Mouse (Mus musculus) limb, embryonic 11.5 days (tissue): Measurements from ENCODE around the gene Epm2a. TPM values are rescaled to one million over a fixed set of nuclear protein-coding genes. Genes with fewer than 3 reads are reported as not detected.
"Not testable (repeated sequence)": the region's sequence is repeated elsewhere in the genome, so short reads cannot be mapped to it uniquely, and the experiment has no call there.

Experiments
- ATAC-seq: fragments of 200-750 bp; cut with Nextera tagmentation; 2 replicates; pipeline ENCODE4 v1.8.0; 2017; ENCODE audit warnings: low read depth; ENCODE audit not compliant: insufficient number of reproducible peaks, low FRiP score, low TSS enrichment
- DNase-seq: peaks from one replicate; pipeline ENCODE4 v3.0.0-alpha.2; 2015; ENCODE audit warnings: low spot score
- H3K27ac ChIP-seq: fragments of 300-500 bp; sonication (generic); replicated peaks from 2 replicates; pipeline ENCODE4 v1.5.1; 2014; ENCODE audit warnings: low read depth, mild to moderate bottlenecking, low read length
- H3K27me3 ChIP-seq: fragments of 300-500 bp; sonication (generic); 2 replicates; pipeline ENCODE4 v1.6.1; 2014; ENCODE audit warnings: mild to moderate bottlenecking, low read length, mixed read lengths; ENCODE audit not compliant: control insufficient read depth, insufficient read depth
- H3K36me3 ChIP-seq: fragments of 300-500 bp; sonication (generic); 2 replicates; pipeline ENCODE4 v1.6.1; 2014; ENCODE audit warnings: mild to moderate bottlenecking, low read length, moderate library complexity, mixed read lengths; ENCODE audit not compliant: control insufficient read depth, insufficient read depth
- H3K4me1 ChIP-seq: fragments of 300-500 bp; sonication (generic); 2 replicates; pipeline ENCODE4 v1.6.1; 2014; ENCODE audit warnings: low read length, mixed read lengths; ENCODE audit not compliant: control insufficient read depth, insufficient read depth
- H3K4me2 ChIP-seq: fragments of 300-500 bp; sonication (generic); 2 replicates; pipeline ENCODE4 v1.6.1; 2014; ENCODE audit warnings: low read depth, mild to moderate bottlenecking, moderate library complexity; ENCODE audit not compliant: severe bottlenecking
- H3K4me3 ChIP-seq: fragments of 300-500 bp; sonication (generic); 2 replicates; pipeline ENCODE4 v1.5.1; 2014; ENCODE audit warnings: low read depth, low read length
- H3K9ac ChIP-seq: fragments of 300-500 bp; sonication (generic); 2 replicates; pipeline ENCODE4 v1.6.1; 2014; ENCODE audit warnings: mild to moderate bottlenecking, low read length
- H3K9me3 ChIP-seq: fragments of 300-500 bp; sonication (generic); 2 replicates; pipeline ENCODE4 v1.6.1; 2016; ENCODE audit warnings: low read length; ENCODE audit not compliant: control insufficient read depth
- WGBS: fragments of 180-500 bp; shearing (Covaris S2); extraction: QIAGEN DNeasy Blood & Tissue Kit; methylation state at CpG from one replicate; pipeline ENCODE4 v1.1.7; 2014; 5-methylcytosine and 5-hydroxymethylcytosine counted together
- polyA plus RNA-seq: library from polyadenylated mRNA; unstranded; fragments of >200 nt; fragmentation: Nextera tagmentation; extraction: Ambion mirVana; gene quantifications from 2 replicates; pipeline ENCODE4 v1.2.1, GENCODE M21; 2014

The Epm2a gene
- polyA plus RNA-seq: 0.37 and 0.87 TPM in 2 replicates

- WGBS: under 1% methylated on average over 77 of the region's 106 CpGs
- H3K9ac ChIP-seq: peak within 1 kb of the TSS; percentile 93
- H3K36me3 ChIP-seq: no peaks in the 10 kb centered on the region
- no peaks in the 10 kb centered on the region for H3K4me1 ChIP-seq
- no peaks in the 10 kb centered on the region for H3K27me3 ChIP-seq
- peak; percentile 98 for ATAC-seq
- H3K4me3 ChIP-seq: peak within 1 kb of the TSS; percentile 49
- peak within 1 kb of the TSS; percentile 94 for H3K27ac ChIP-seq
- H3K9me3 ChIP-seq: no peaks in the 10 kb centered on the region
- peak within 1 kb of the TSS; percentile 65 for H3K4me2 ChIP-seq
- peak; percentile 86 for DNase-seq
Observed at GRCm38 (mm10) chr10:11343205-11344141, at the start of gene Epm2a. Gene Epm2a (plus strand): TSS chr10:11343404.

GRCm38 (mm10) chr10:11298418-11298817 lies 44.8 kb upstream of the Epm2a start:
- H3K36me3 ChIP-seq: no peaks in the 10 kb centered on the region
- ATAC-seq: no peak

GRCm38 (mm10) chr10:11305365-11306053 lies 37.7 kb upstream of the Epm2a start:
- no peaks in the 10 kb centered on the region for H3K27me3 ChIP-seq
- H3K4me3 ChIP-seq: no peak overlapping the region
- no peak overlapping the region for H3K4me2 ChIP-seq
- ATAC-seq (peak; percentile 63; the same call in 1 of the 2 replicates), DNase-seq (no peak)
- H3K9me3 ChIP-seq: no peaks in the 10 kb centered on the region
- H3K36me3 ChIP-seq: no peaks in the 10 kb centered on the region
- no peak overlapping the region for H3K9ac ChIP-seq
- H3K27ac ChIP-seq: no peak overlapping the region
- WGBS: 29% methylated on average over 9 of the region's 9 CpGs
- 0 out of 2 replicates have a peak, but pooled peaks cover 3% of the 10 kb centered on the region for H3K4me1 ChIP-seq

More at GRCm38 (mm10) chr10:11298418-11298817, 44.8 kb upstream of the Epm2a start:
- Histone ChIP-seq H3K27ac (no peak overlapping the region), H3K4me2 (no peak overlapping the region), H3K9me3 (no peaks in the 10 kb centered on the region), H3K27me3 (no peaks in the 10 kb centered on the region), H3K9ac (no peak overlapping the region), H3K4me3 (no peak overlapping the region), H3K4me1 (no peaks in the 10 kb centered on the region)
- no peak for DNase-seq
- 93% methylated on average over 6 of the region's 6 CpGs for WGBS

GRCm38 (mm10) chr10:11306054-11306367 lies 37.2 kb upstream of the Epm2a start:
- ATAC-seq (no peak), DNase-seq (peak; percentile 45)
- H3K4me1 ChIP-seq: 0 out of 2 replicates have a peak, but pooled peaks cover 3% of the 10 kb centered on the region
- no peaks in the 10 kb centered on the region for H3K27me3 ChIP-seq
- H3K36me3 ChIP-seq: no peaks in the 10 kb centered on the region
- H3K9me3 ChIP-seq: no peaks in the 10 kb centered on the region
- H3K27ac ChIP-seq: 0 out of 2 replicates have a peak overlapping the region, but pooled peaks have one; percentile 68
- 13% methylated on average over 2 of the region's 2 CpGs for WGBS
- H3K4me2 ChIP-seq: no peak overlapping the region
- H3K4me3 ChIP-seq: no peak overlapping the region
- H3K9ac ChIP-seq: no peak overlapping the region

- H3K9me3 ChIP-seq: no peaks in the 10 kb centered on the region
- H3K27ac ChIP-seq: no peak overlapping the region
- H3K27me3 ChIP-seq: no peaks in the 10 kb centered on the region
- H3K36me3 ChIP-seq: no peaks in the 10 kb centered on the region
- H3K4me1 ChIP-seq: 0 out of 2 replicates have a peak, but pooled peaks cover 3% of the 10 kb centered on the region
- DNase-seq (no peak), ATAC-seq (no peak)
- WGBS: 92% methylated on average over 1 of the region's 1 CpGs
- no peak overlapping the region for H3K4me2 ChIP-seq
- no peak overlapping the region for H3K9ac ChIP-seq
- H3K4me3 ChIP-seq: no peak overlapping the region
Observed at GRCm38 (mm10) chr10:11309866-11310265, 33.3 kb upstream of the Epm2a start.

- H3K4me1 ChIP-seq: 0 out of 2 replicates have a peak, but pooled peaks cover 3% of the 10 kb centered on the region
- H3K4me2 ChIP-seq: no peak overlapping the region
- H3K27me3 ChIP-seq: no peaks in the 10 kb centered on the region
- no peaks in the 10 kb centered on the region for H3K9me3 ChIP-seq
- H3K9ac ChIP-seq: no peak overlapping the region
- DNase-seq: no peak
- H3K36me3 ChIP-seq: no peaks in the 10 kb centered on the region
- ATAC-seq: no peak
- H3K4me3 ChIP-seq: no peak overlapping the region
- H3K27ac ChIP-seq: no peak overlapping the region
Observed at GRCm38 (mm10) chr10:11310481-11310880, 32.7 kb upstream of the Epm2a start.

- H3K4me2 ChIP-seq, H3K4me3 ChIP-seq, H3K9ac ChIP-seq, H3K36me3 ChIP-seq, H3K9me3 ChIP-seq, H3K4me1 ChIP-seq, H3K27me3 ChIP-seq, DNase-seq, ATAC-seq, H3K27ac ChIP-seq: not testable (repeated sequence)
Observed at GRCm38 (mm10) chr10:11317856-11318454, 25.2 kb upstream of the Epm2a start.

GRCm38 (mm10) chr10:11319446-11319970 lies 23.7 kb upstream of the Epm2a start:
- no peak overlapping the region for H3K4me3 ChIP-seq

More at GRCm38 (mm10) chr10:11319446-11319970, 23.7 kb upstream of the Epm2a start:
- Histone ChIP-seq H3K9ac (no peak overlapping the region), H3K4me1 (no peaks in the 10 kb centered on the region), H3K4me2 (no peak overlapping the region), H3K36me3 (no peaks in the 10 kb centered on the region), H3K27ac (no peak overlapping the region), H3K27me3 (no peaks in the 10 kb centered on the region), H3K9me3 (no peaks in the 10 kb centered on the region)
- 86% methylated on average over 1 of the region's 1 CpGs for WGBS
- ATAC-seq: no peak
- DNase-seq: no peak
